Mouse (Mus musculus): ENCODE results near the gene Defb45.
A peak's percentile ranks its signal among the peaks of the same experiment; 100 is the strongest.

Defb45 gene

GRCm38 (mm10) chr2:152604057-152604456 is 4.9 kb upstream of the Defb45 start, which contains the start of gene Defb36:
TSS of gene Defb36 (plus strand) at chr2:152604327.
- DNase-seq, result peak; percentile 14

GRCm38 (mm10) chr2:152601275-152601960 is 2.2 kb upstream of the Defb45 start:
- no peak for DNase-seq

GRCm38 (mm10) chr2:152600076-152600475 is 877 bp upstream of the Defb45 start:
- DNase-seq, result no peak

GRCm38 (mm10) chr2:152589021-152589420 is 10.2 kb downstream of the Defb45 start:
- no peak for DNase-seq

GRCm38 (mm10) chr2:152588450-152588849 is 10.7 kb downstream of the Defb45 start:
- no peak for DNase-seq

- DNase-seq, result peak; percentile 2
Measured at GRCm38 (mm10) chr2:152586926-152587560, 12.2 kb downstream of the Defb45 start.

- no peak for DNase-seq
Measured at GRCm38 (mm10) chr2:152580612-152581011, 18.6 kb downstream of the Defb45 start.

GRCm38 (mm10) chr2:152580107-152580506 is 19.1 kb downstream of the Defb45 start, which contains the start of gene Defb19:
TSS of gene Defb19 (minus strand) at chr2:152580312.
- no peak for DNase-seq

- DNase-seq, result no peak
Measured at GRCm38 (mm10) chr2:152573484-152573883, 25.7 kb downstream of the Defb45 start.

GRCm38 (mm10) chr2:152572114-152572794 is 26.9 kb downstream of the Defb45 start, which contains the start of gene Defb21:
TSS of gene Defb21 (plus strand) at chr2:152572744.
- DNase-seq, result no peak

- DNase-seq, result no peak
Measured at GRCm38 (mm10) chr2:152570313-152570712, 28.9 kb downstream of the Defb45 start.

GRCm38 (mm10) chr2:152569881-152570280 is 29.3 kb downstream of the Defb45 start:
- no peak for DNase-seq

GRCm38 (mm10) chr2:152569038-152569437 is 30.2 kb downstream of the Defb45 start, which contains the start of gene Gm17416:
TSS of gene Gm17416 (plus strand) at chr2:152569338.
- DNase-seq, result no peak

GRCm38 (mm10) chr2:152556655-152557054 is 42.5 kb downstream of the Defb45 start:
- DNase-seq, result no peak

GRCm38 (mm10) chr2:152553774-152554423 is 45.3 kb downstream of the Defb45 start:
- peak; percentile 25 for DNase-seq

- DNase-seq, result no peak
Measured at GRCm38 (mm10) chr2:152548124-152548523, 51.1 kb downstream of the Defb45 start.

GRCm38 (mm10) chr2:152544691-152545090 is 54.5 kb downstream of the Defb45 start:
- DNase-seq, result peak; percentile 16

- no peak for DNase-seq
Measured at GRCm38 (mm10) chr2:152543478-152543877, 55.7 kb downstream of the Defb45 start.
